Mouse (Mus musculus) brain, embryonic 14.5 days (tissue): ENCODE results near the gene Ppfia2.

ENCODE experiments used
- CTCF ChIP-seq: fragments of 200-500 bp; IDR thresholded peaks from 2 replicates; pipeline ENCODE4 v1.5.1; 2012; ENCODE audit warnings: inconsistent platforms, mild to moderate bottlenecking, moderate library complexity, borderline replicate concordance; ENCODE audit not compliant: insufficient read depth, insufficient read length; ENCODE audit errors: extremely low read depth
- POLR2A ChIP-seq: fragments of 200-500 bp; IDR thresholded peaks from 2 replicates; pipeline ENCODE4 v1.6.1; 2012; ENCODE audit warnings: mild to moderate bottlenecking, inconsistent platforms, borderline replicate concordance; ENCODE audit not compliant: poor library complexity, insufficient read depth, insufficient read length, severe bottlenecking; ENCODE audit errors: extremely low read depth

- TF ChIP-seq CTCF (no peak), POLR2A (no peak)
Measured at GRCm38 (mm10) chr10:106603319-106603898, 133.3 kb downstream of the Ppfia2 start.
